Mouse (Mus musculus): ENCODE data around the gene D1Ertd622e.
"Not testable (repeated sequence)": the region's sequence is repeated elsewhere in the genome, so short reads cannot be mapped to it uniquely, and the experiment has no call there.

D1Ertd622e gene

GRCm38 (mm10) chr1:97632545-97633256 is 29.2 kb downstream of the D1Ertd622e start:
- DNase-seq (ENCODE audit: low spot score), result no peak

GRCm38 (mm10) chr1:97631843-97632470 is 29.9 kb downstream of the D1Ertd622e start:
- DNase-seq (ENCODE audit: low spot score), result no peak

- DNase-seq (ENCODE audit: low spot score), result no peak
Observed at GRCm38 (mm10) chr1:97630146-97630545, 31.7 kb downstream of the D1Ertd622e start.

- no peak for DNase-seq (ENCODE audit: low spot score)
Observed at GRCm38 (mm10) chr1:97628859-97629258, 33.0 kb downstream of the D1Ertd622e start.

- DNase-seq (ENCODE audit: low spot score), result no peak
Observed at GRCm38 (mm10) chr1:97628016-97628415, 33.9 kb downstream of the D1Ertd622e start.

GRCm38 (mm10) chr1:97625427-97625826 is 36.4 kb downstream of the D1Ertd622e start:
- no peak for DNase-seq (ENCODE audit: low spot score)

GRCm38 (mm10) chr1:97624386-97624785 is 37.5 kb downstream of the D1Ertd622e start:
- DNase-seq (ENCODE audit: low spot score), result no peak

- no peak for DNase-seq (ENCODE audit: low spot score)
Observed at GRCm38 (mm10) chr1:97623214-97623856, 38.5 kb downstream of the D1Ertd622e start.

GRCm38 (mm10) chr1:97622574-97623208 is 39.2 kb downstream of the D1Ertd622e start:
- DNase-seq (ENCODE audit: low spot score), result no peak

GRCm38 (mm10) chr1:97619621-97620320 is 42.1 kb downstream of the D1Ertd622e start:
- DNase-seq (ENCODE audit: low spot score), result no peak

- DNase-seq (ENCODE audit: low spot score), result no peak
Observed at GRCm38 (mm10) chr1:97615525-97615924, 46.3 kb downstream of the D1Ertd622e start.

GRCm38 (mm10) chr1:97614531-97615462 is 47.1 kb downstream of the D1Ertd622e start:
- DNase-seq (ENCODE audit: low spot score), result no peak

GRCm38 (mm10) chr1:97611747-97612146 is 50.1 kb downstream of the D1Ertd622e start:
- no peak for DNase-seq (ENCODE audit: low spot score)

GRCm38 (mm10) chr1:97603361-97603760 is 58.5 kb downstream of the D1Ertd622e start:
- DNase-seq (ENCODE audit: low spot score), result no peak

- DNase-seq (ENCODE audit: low spot score), result no peak
Observed at GRCm38 (mm10) chr1:97600371-97600770, 61.5 kb downstream of the D1Ertd622e start.

- no peak for DNase-seq (ENCODE audit: low spot score)
Observed at GRCm38 (mm10) chr1:97599101-97599500, 62.8 kb downstream of the D1Ertd622e start.

- no peak for DNase-seq (ENCODE audit: low spot score)
Observed at GRCm38 (mm10) chr1:97588561-97588960, 73.3 kb downstream of the D1Ertd622e start.

GRCm38 (mm10) chr1:97585106-97585505 is 76.8 kb downstream of the D1Ertd622e start:
- DNase-seq (ENCODE audit: low spot score), result no peak

- no peak for DNase-seq (ENCODE audit: low spot score)
Observed at GRCm38 (mm10) chr1:97584171-97584570, 77.7 kb downstream of the D1Ertd622e start.

GRCm38 (mm10) chr1:97583085-97583484 is 78.8 kb downstream of the D1Ertd622e start:
- no peak for DNase-seq (ENCODE audit: low spot score)

GRCm38 (mm10) chr1:97580680-97581079 is 81.2 kb downstream of the D1Ertd622e start:
- DNase-seq (ENCODE audit: low spot score), result not testable (repeated sequence)
